Mouse (Mus musculus) granulocyte monocyte progenitor cell, adult 5-6 weeks (primary cell): ENCODE measurements around the gene Kyat1. TPM values are rescaled to one million over a fixed set of nuclear protein-coding genes. Genes with fewer than 3 reads are reported as not detected.

Experiments used
- ATAC-seq: replicated peaks from 2 replicates; pipeline ENCODE4 v1.8.0; 2016; ENCODE audit warnings: mild to moderate bottlenecking, moderate TSS enrichment, inconsistent platforms; ENCODE audit not compliant: poor library complexity, severe bottlenecking
- total RNA-seq, 2 experiments: library from RNA; stranded (forward) in 1 of 2; stranded (reverse) in 1 of 2; fragments of 200-712, 200-1000 nt in 1 of 2; fragments of >200 nt in 1 of 2; fragmentation: Nextera tagmentation in 1 of 2; gene quantifications; 2 replicates each; pipeline ENCODE4 v1.2.3; 2014 to 2017

Gene Kyat1
- total RNA-seq (2014; fragmentation: Nextera tagmentation) (2.6 and 12.8 TPM in 2 replicates), total RNA-seq (2017) (4.7 and 8.5 TPM in 2 replicates)

DNA sequence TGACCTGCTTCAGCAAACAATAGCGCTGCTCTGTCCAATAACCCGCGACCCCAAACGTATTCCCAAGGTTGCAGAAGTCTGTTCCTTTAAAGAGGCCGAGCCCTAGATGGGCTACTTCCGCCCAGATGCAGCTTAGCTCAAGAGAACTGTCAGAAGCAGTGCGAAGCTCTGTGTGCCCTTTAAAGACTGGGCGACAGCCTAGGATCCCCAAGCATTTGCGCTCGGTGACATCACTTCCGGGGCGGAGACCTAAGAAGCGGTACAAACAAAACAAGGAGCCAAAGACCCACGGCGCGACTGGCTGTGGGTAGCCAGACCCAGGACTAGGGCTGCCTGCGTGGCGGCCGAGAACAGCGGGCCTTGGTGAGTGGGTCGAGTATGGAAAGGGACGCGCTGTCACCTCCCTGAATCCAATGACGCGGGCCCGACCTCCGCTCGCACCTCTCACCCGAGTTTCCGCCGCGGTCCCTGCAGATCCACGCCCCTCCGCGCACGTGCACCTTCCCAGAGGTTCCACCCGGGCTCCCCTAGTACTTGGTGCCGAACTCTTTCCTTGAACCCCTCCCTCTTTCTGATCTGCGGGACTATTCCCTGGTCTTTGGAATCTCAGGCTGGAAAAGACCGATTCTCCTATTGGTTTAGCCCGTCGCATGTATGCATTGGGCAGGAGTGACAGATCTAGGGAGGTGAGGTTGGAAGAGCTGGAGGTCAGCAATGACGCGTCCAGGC lies at the start of gene Kyat1:
Kyat1 (minus strand) TSS at position 219 of the 729 bp plus-strand sequence.
- peak; percentile 91 for ATAC-seq

DNA sequence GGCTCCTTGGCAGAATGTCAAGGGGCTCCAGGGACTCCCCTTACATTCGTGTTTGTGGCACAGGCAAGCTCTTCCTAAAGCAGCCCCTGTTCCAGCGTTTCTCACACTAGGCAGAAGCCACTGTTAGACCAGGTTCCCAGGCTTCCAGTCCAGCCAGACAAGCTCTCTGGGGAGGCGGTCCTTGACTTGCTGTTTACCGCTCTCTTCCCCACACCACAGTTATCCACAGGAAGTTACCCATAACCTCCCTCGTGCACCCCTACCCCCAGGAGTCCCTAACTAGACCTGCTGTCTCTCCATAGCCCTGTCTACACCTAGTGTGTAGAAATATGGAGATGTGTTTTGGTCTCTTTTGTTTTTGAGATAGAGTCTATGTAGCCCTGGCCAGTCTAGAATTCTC lies 48.2 kb upstream of the Kyat1 start:
- ATAC-seq = no peak

DNA sequence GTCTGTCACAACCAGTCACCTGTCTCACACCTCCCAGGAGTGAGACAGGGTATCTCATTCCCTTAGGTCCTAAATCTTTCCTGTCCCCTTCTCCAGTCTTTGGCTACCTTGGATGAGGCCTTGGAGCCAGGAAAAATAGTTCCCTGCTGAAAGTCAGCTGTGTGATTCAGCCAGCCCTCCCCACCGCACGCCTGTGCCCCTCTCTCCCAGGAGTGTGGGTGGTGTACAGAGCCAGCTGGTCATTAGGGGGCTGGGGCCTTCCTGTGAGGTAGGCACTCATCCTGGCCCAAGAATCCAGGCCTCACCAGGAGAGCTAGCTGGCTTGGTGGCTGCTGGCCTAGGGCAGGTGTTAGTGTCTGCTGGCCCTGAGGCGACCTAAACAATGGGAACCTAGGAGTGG lies 46.9 kb upstream of the Kyat1 start:
- ATAC-seq = no peak

DNA sequence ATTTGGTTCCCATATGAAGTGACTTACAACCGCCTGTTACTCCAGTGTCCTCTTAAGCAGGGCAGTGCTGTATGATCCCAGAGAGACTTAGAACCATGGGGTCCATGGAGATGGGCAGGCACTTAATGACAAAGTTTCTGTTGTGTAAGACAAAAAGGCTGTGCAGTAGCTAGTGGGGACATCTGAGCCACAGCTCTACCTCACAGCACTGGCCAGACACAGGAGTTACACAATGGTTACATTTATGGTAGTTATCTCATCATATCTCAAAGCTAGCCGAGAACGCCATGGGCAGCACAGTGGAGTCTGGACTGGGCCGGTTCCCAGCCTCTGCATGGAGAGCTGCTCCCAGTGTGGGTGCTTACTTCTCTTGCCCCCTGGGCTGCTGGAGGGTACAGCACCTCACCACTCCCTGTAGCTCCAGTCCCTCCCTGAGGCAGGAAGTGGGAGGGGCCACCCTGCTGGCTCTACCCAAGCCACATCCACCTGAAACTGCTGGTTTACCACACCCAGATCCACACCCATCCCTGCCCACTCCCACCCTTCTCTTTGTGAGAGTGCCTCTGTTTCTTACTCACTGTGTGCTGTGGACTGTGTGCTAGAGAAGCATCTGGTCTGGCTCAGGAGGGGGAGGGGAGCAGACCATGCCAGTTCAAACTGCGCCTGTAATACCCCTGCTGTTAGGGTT lies 45.9 kb upstream of the Kyat1 start:
- peak; percentile 88 for ATAC-seq

DNA sequence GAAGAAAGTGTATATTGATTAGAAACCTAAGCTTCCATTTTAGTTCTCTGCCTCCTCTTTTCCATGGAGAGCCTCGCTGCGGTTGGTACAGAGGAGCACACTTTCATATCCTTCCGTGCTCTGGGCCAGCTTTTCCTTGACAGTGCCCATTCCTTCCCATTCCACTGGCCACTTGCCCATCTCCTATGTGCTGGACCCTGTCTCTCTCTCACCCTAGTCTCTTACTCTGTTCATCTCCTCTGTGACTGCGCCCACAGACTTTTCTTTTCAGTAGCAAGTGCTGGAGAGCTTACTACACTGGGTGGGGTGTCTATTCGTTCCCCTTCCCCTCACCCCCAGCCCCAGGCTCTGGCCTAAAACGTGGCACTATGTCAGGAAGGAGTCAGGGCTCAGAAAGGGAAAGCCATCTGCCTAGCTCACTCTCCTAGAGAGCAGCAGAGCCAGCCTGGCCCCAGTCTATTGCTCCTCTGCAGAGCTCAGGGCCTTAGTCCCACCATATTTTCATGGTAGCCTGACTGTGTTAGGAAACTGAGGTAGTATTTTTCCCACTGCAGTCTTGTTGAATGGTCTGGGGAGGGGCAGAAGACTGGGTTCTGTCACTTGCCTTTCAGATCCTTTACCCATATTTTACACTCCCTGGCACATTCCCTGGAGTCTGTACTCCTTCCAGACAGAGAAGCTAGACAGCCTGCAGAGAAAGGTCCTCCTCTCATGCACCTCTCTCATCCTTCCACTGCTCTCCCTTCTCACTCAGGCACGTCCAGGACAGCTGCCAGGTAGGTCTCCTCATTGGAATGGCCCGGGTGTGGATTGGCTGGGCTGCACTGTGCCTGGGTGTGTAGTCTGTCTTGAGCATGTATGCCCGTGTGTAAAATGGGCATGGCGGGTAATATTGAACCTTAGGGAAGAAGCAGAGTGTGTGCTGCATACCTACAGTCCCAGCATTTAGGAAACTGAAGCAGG lies 44.8 kb upstream of the Kyat1 start:
- no peak for ATAC-seq

DNA sequence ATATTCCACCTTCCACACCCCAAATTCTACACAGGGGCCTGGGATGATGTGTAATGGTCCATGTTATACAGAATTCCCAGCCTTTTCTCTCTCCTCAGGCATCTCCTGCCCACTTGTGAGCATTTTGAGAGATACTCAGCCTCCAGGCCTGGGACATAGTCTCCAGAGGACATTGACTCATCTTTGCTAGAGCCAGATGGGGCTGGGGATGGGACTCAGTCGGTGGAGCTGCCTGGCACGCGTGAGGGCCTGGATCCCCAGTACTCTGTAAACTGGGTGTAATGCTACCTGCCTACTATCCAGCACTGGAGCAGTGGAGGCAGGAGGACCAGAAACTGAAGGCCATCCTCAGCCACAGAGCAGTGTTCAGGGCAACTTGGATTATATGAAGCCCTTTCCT lies 43.5 kb upstream of the Kyat1 start:
- ATAC-seq = no peak

DNA sequence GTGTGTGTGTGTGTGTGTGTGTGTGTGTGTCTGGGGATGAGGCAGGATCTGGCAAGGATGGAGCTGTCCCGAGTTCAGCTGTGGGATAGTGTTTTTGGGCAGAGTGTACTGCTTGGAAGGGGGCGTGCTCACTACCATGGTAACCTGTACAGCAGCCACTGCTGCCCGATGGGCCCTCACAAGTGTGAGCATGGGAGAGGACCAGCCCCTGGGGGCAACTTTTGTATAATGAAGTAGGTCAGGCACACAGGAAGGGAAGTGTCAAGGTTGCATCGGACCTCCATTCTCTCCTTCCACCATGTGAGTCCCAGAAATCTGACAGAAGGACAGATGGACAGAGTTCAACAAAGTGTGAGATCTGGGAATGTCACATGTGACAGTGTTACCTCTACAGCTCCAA lies 42.0 kb upstream of the Kyat1 start:
- no peak for ATAC-seq

DNA sequence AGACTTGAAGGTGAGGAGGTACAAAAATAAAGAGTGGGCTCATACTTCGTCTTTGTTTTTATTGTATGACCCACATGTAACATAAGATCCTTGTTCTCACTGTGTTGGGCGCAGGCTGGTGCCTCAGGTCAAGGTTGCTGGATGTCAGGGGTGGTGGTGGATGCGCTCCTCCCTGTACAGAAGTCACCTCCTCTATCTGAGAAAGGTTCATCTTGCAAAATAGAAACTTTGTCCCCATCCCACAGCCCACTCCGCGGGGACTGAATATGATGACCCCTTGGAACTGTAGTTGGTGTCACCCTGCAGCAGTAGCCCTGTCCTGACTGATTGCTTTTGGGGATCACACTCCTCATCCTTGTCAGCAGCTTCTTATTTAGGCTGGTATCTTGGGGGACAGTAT lies 41.4 kb upstream of the Kyat1 start:
- ATAC-seq = no peak

DNA sequence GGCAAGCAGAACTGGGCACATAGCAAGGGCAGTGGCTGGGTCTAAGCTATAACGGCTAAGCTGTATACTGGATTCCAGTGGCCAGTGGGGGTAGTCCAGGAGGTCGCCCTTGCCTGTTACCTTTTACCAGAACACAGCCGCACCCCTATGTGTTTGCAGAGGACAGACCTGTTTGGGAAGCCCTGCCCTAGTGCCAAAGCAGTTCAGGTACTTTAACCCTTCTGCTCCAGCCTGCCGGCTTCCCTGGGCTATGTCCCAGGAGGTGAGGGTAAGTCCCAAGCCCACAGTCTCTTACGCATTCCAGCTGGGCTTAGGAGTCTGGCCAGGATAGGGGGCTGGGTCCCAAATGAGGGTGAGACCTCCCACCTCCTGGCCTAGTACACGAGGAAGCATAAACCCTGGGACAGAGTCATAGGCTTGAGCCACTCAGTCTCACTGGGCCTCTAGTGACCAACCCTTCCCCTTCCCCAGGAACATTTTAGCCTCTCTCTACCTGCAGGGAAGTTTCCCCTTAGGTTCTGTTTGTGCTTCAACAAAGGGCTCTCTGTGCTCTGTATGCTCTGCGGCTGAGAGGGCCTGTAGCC lies 39.0 kb upstream of the Kyat1 start:
- no peak for ATAC-seq

DNA sequence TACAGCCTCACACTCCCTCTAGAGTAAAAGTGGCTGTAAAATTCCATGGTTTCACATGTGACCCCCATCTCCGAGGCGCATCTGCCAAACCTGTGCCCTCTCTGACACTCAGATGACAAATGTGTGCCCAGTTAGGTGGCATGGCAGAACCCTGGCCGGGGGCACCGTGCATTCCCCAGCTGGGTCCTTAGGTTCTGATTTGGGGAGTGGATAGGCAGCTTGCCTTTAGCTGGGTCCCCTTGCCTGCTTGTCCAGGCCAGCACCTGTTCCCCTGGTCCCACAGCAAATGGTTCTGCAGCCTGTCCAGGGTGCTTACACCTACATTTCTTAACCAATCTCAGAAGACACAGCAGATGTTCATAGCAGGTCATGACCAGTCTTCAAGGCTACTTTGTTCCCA lies 37.7 kb upstream of the Kyat1 start:
- ATAC-seq = no peak

DNA sequence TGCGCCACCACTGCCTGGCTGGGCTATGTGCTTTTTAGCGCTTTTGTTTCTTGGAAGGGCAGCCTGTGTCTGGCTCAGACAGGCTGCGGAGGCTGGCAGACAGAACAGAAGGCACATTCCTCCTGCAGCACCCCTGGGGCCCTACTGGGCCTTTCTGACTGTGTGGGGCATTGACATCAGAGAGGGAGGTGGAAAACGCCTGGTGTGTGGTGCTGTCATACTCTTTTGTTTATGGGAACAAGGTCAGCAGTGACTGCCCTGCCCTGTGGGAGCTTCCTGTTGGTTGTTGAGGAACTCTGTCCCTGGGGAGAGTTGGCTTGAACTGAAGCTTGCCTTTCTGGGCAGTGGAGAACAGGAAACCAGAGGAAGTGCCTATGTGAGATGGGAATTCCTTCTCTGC lies 36.9 kb upstream of the Kyat1 start:
- no peak for ATAC-seq

DNA sequence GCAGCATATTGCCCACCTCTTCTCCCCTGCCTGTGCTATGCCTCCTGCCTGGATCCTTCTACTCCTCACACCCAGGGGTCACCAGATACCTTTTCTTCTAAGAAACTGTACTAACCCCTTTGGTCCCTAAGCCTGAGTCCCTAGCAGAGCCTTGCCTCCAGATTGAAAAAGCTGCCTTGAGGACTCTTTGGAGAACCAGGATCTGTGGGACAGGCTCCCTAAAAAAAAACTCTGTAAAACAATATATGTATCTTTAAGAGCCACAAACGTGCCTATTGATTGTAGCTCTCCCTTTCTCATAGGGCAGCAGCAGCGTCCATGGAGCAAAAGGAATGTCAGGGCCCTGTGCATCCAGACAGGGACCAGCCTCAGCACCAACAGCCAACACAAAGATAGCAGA lies 34.6 kb upstream of the Kyat1 start, which contains the start of gene Gm28035:
Gm28035 (plus strand) TSS at position 301 of the 400 bp plus-strand sequence.
- no peak for ATAC-seq

DNA sequence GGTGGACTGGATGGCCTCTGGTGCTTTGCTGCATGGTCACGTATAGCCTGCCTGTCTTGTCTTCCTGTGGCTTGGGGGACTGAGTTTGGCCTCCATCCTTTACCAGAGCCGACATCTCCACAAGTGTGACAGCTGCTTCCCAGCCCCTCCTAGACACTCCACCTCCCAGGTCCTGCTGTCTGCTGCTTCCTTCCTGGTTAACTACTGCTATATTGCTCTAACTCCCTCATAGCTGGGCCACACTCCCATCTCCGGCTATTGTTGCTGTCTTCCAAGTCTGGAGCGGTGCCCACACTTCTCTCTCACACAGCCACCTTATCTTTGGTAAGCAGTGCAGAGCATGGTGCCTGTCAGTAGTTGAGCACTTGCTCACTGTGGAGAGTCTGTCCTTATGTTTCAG lies 34.1 kb upstream of the Kyat1 start:
- ATAC-seq = no peak

DNA sequence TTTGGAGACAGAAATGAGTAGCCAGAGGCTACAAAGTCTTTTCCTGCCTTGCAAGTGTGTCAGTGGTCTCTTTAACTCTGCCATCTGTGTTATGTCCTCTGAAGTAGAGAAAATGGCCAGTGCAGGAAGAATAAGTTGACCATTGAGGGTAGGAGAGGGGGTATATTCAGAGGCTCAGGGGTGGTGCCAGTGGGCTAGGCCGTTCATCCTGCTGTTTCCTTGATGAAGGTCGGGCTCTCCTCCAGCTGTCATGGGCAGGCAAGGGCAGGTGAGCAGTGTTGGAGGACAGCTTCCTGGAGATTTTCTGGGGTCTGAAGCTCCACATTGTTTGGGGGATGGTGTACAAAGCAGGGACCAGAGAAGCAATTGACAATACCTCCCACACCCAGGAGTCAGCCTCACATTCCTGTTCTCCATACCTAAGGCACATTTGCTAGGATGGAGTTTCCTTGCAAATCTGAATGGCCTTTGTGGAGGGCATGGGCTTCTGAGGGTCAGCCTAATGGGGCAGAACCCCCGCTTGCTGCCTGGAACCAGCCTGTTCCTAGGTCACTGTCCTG lies 33.3 kb upstream of the Kyat1 start:
- no peak for ATAC-seq

DNA sequence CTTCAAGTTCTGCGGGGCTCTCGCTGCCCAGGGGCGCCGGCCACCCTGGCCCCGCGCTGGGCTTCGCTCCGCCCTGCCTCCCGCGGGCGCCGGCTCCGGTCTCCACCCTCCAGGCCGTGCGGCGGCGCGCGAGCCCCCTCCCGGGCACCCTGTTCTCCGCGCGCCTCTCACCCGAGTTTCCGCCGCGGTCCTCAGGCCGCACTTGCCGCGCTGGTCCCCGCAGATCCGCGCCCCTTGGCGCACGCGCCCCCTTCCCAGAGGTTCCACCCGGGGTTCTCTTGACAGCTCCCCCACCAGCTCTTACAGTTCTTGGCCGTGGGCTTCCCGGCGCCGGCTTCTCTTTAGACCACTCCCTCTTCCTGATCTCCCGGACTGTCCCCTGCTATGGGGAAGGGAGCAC lies 32.2 kb upstream of the Kyat1 start:
- ATAC-seq = peak; percentile 36

DNA sequence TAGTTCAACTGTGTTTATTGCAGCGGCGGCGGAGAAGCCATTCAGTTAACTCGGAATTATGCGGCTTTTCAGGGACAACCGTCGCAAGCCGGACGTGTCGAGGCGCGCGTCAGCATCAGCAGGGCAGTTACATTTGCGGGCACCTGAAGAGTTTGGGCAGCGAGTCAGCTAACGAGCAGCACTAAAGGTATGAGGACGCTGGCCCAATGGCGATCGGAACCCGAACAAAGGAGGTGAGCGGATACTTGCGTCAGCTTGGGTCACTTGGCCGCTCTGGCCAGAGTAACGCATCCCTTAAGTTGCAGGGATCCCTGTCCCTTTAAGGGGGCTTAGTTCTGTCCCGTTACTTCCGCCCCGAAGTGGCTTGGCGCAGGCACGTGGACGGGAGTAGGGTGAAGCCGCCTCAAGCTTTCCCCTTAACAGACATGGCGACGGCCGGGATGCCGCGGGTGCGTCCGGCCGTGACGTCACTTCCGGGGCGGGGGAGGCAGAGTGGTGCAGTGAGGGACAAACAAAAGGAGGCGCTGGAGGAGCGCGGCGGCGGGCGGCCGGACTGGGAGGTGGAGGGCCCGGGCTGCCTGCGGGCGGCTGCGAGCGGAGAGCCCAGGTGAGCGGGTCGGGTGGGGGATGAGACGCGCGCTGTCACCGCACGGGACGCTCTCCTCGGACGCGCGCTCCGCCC lies 31.7 kb upstream of the Kyat1 start, which contains the start of gene Lrrc8a:
Lrrc8a (plus strand) TSS at position 517 of the 682 bp plus-strand sequence.
- peak; percentile 93 for ATAC-seq

DNA sequence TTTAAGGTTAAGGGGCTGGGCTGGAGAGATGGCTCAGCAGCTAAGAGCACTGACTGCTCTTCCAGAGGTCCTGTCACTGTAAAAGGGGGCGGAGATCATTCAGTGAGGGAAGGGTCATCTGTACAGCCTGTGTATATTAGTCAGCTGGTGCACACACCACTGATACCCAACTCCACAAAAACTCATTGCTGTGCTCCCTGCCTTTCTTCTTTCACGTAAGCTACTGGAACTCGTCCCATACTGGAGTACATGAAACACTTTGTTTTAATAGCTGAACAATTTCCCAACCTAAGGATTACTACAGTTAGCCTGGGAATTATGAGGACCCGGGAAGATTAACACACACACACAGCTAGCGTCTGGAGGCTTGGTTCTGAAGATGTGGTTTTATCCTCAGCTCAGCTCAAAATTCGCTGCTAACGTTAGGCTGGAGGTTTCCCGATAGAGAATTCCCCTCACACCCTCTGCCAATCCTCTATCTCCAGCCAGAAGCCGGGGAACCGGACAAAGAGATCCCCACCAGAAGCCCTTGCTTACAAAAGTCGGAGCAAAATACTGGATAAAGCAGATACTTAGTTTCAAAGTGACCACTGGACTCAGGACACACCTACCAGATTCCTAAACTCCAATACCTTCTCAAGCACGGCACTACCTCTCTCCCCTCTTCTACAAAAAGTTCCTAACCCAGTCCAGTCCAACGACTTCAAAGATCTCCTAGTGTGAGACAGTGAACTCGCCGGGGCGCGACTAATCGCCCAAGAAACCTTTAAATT lies 31.0 kb upstream of the Kyat1 start:
- no peak for ATAC-seq

DNA sequence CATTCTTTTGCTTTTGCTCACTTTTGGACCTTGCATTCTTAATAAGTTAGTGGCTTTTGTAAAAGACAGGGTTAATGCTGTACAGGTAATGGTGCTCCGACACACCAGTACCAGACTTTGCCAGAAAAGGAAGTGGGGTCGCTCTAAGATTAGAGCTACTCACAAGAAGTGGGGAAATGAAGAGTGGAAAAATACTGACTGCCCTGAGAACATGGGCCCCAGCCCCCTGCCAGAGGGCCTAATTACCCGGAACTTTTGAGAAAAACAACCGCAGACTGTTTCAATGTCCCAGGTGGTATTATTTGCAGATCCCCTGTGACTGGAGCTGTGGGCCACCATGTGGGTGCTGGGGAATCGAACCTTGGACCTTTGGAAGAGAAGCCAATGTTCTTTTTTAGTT lies 29.9 kb upstream of the Kyat1 start:
- no peak for ATAC-seq

DNA sequence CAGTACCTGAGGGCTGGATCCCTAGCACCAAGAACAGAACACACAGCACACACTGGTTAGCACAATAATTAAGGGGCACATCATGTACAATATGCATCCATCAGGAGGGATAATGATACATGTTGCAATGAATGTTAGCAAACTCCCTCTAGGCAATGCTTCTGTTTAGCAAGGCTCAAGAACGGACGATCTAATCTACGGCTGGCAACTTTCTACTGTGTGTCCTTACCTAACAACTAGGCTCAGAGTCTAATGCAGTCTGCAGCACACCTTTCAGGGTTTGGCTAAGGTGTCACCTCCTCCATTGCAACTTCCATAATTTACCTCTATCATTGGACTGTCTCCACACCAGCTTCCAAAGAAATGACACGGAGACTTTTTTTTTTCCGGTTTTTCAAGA lies 10.6 kb upstream of the Kyat1 start:
- ATAC-seq = no peak
